Mouse (Mus musculus) adrenal gland (tissue): Measurements from ENCODE around the gene Bsn.

Experiments
- intact Hi-C: fragments of 180-260 bp; cut with DNase I; formaldehyde crosslinking; loops from one replicate; pipeline ENCODE4 v1.15.1; 2025

Gene Bsn

GRCm38 (mm10) chr9:108129042-108129948 is 60.9 kb downstream of the Bsn start:
- intact Hi-C loops = no loop called here

GRCm38 (mm10) chr9:108128248-108128647 is 61.9 kb downstream of the Bsn start:
- intact Hi-C loops = no loop called here

- intact Hi-C loops = no loop called here
These were observed 63.6 kb downstream of the Bsn start for GRCm38 (mm10) chr9:108126436-108127180.

GRCm38 (mm10) chr9:108125731-108126130 is 64.5 kb downstream of the Bsn start:
- intact Hi-C loops = no loop called here

GRCm38 (mm10) chr9:108123916-108124315 is 66.3 kb downstream of the Bsn start:
- intact Hi-C loops = no loop called here

GRCm38 (mm10) chr9:108121170-108121969 is 68.8 kb downstream of the Bsn start:
- intact Hi-C loops = no loop called here

- intact Hi-C loops = no loop called here
These were observed 69.5 kb downstream of the Bsn start for GRCm38 (mm10) chr9:108120671-108121070.

GRCm38 (mm10) chr9:108119891-108120411 is 70.2 kb downstream of the Bsn start:
- intact Hi-C loops = no loop called here

- intact Hi-C loops = no loop called here
These were observed 73.0 kb downstream of the Bsn start for GRCm38 (mm10) chr9:108117143-108117542.

- intact Hi-C loops = no loop called here
These were observed 74.7 kb downstream of the Bsn start for GRCm38 (mm10) chr9:108115290-108116077.

- intact Hi-C loops = no loop called here
These were observed 77.4 kb downstream of the Bsn start for GRCm38 (mm10) chr9:108112719-108113340.

GRCm38 (mm10) chr9:108111593-108112121 is 78.5 kb downstream of the Bsn start:
- intact Hi-C loops = no loop called here

GRCm38 (mm10) chr9:108111101-108111592 is 79.0 kb downstream of the Bsn start:
- intact Hi-C loops = no loop called here

GRCm38 (mm10) chr9:108110160-108110559 is 80.0 kb downstream of the Bsn start:
- intact Hi-C loops = no loop called here

- intact Hi-C loops = no loop called here
These were observed 82.3 kb downstream of the Bsn start for GRCm38 (mm10) chr9:108107867-108108266.

- intact Hi-C loops = no loop called here
These were observed 84.1 kb downstream of the Bsn start for GRCm38 (mm10) chr9:108106090-108106489.

- intact Hi-C loops = no loop called here
These were observed 84.7 kb downstream of the Bsn start for GRCm38 (mm10) chr9:108105549-108105863.

GRCm38 (mm10) chr9:108104766-108105548 is 85.2 kb downstream of the Bsn start:
- intact Hi-C loops = no loop called here

GRCm38 (mm10) chr9:108099619-108100018 is 90.6 kb downstream of the Bsn start:
- intact Hi-C loops = loop anchor here (5.0 kb wide), 2 partner anchors 103 to 183 kb away; no protein-coding TSS in a partner anchor
